Mouse (Mus musculus) lung, postnatal 36 days (tissue): ENCODE data around the gene Gh.

Source experiments
- DNase-seq: peaks from one replicate; pipeline ENCODE4 v3.0.0; 2022; ENCODE audit warnings: mixed read lengths

The Gh gene

GRCm38 (mm10) chr11:106307432-106307831 is 5.8 kb upstream of the Gh start:
- DNase-seq, result no peak

GRCm38 (mm10) chr11:106306758-106307157 is 5.1 kb upstream of the Gh start:
- DNase-seq, result no peak

- no peak for DNase-seq
Observed at GRCm38 (mm10) chr11:106306065-106306385, 4.4 kb upstream of the Gh start.

GRCm38 (mm10) chr11:106305348-106306064 is 3.8 kb upstream of the Gh start:
- peak; percentile 42 for DNase-seq

- peak; percentile 76 for DNase-seq
Observed at GRCm38 (mm10) chr11:106302634-106303033, 969 bp upstream of the Gh start.

GRCm38 (mm10) chr11:106291861-106292260 is 9.8 kb downstream of the Gh start:
- peak; percentile 82 for DNase-seq

GRCm38 (mm10) chr11:106290376-106290775 is 11.3 kb downstream of the Gh start:
- no peak for DNase-seq

GRCm38 (mm10) chr11:106289369-106289768 is 12.3 kb downstream of the Gh start:
- DNase-seq, result peak; percentile 64

- no peak for DNase-seq
Observed at GRCm38 (mm10) chr11:106286987-106287386, 14.7 kb downstream of the Gh start.

- DNase-seq, result no peak
Observed at GRCm38 (mm10) chr11:106286206-106286605, 15.5 kb downstream of the Gh start.

GRCm38 (mm10) chr11:106284126-106284525 is 17.5 kb downstream of the Gh start:
- no peak for DNase-seq

- no peak for DNase-seq
Observed at GRCm38 (mm10) chr11:106283371-106283770, 18.3 kb downstream of the Gh start.

GRCm38 (mm10) chr11:106282452-106282851 is 19.2 kb downstream of the Gh start:
- no peak for DNase-seq

GRCm38 (mm10) chr11:106276454-106276853 is 25.2 kb downstream of the Gh start, which contains the start of gene Tcam1:
Tcam1 (plus strand) TSS chr11:106276672.
- peak; percentile 97 for DNase-seq

- peak; percentile 82 for DNase-seq
Observed at GRCm38 (mm10) chr11:106274971-106275411, 26.7 kb downstream of the Gh start.

- DNase-seq, result no peak
Observed at GRCm38 (mm10) chr11:106274374-106274773, 27.3 kb downstream of the Gh start.

- no peak for DNase-seq
Observed at GRCm38 (mm10) chr11:106273811-106274210, 27.9 kb downstream of the Gh start.

GRCm38 (mm10) chr11:106273311-106273684 is 28.4 kb downstream of the Gh start:
- no peak for DNase-seq

GRCm38 (mm10) chr11:106272644-106273310 is 28.9 kb downstream of the Gh start, which contains the start of gene Smarcd2:
Smarcd2 (minus strand) TSS chr11:106272972.
- DNase-seq, result peak; percentile 100

GRCm38 (mm10) chr11:106271794-106272643 is 29.6 kb downstream of the Gh start:
- DNase-seq, result peak; percentile 48

- DNase-seq, result no peak
Observed at GRCm38 (mm10) chr11:106271131-106271793, 30.4 kb downstream of the Gh start.

GRCm38 (mm10) chr11:106269060-106269431 is 32.6 kb downstream of the Gh start:
- peak; percentile 40 for DNase-seq
